Mouse (Mus musculus) small intestine, adult 2 months (tissue): ENCODE measurements around the gene Aldh9a1.

Experiments used
- CTCF ChIP-seq: fragments of 200-500 bp; IDR thresholded peaks from 2 replicates; pipeline ENCODE4 v1.5.1; 2012; ENCODE audit warnings: low read depth, mild to moderate bottlenecking, control low read depth, inconsistent platforms, low read length, moderate library complexity, mixed read lengths; ENCODE audit not compliant: insufficient replicate concordance, insufficient read length; ENCODE audit errors: extremely low read depth
- POLR2A ChIP-seq: fragments of 200-500 bp; IDR thresholded peaks from 2 replicates; pipeline ENCODE4 v1.6.1; 2012; ENCODE audit warnings: low read depth, mild to moderate bottlenecking, control low read depth, inconsistent platforms, low read length, moderate library complexity

- TF ChIP-seq POLR2A, result no peak
- TF ChIP-seq CTCF, result no peak
Observed at GRCm38 (mm10) chr1:167366621-167367020, 16.8 kb downstream of the Aldh9a1 start.
